Mouse (Mus musculus) CH12.LX (cell line): ENCODE results near the gene Slc36a3. TPM values are rescaled to one million over a fixed set of nuclear protein-coding genes. Genes with fewer than 3 reads are reported as not detected.

Source experiments
- DNase-seq: peaks from one replicate; pipeline ENCODE4 v3.0.0-alpha.2; 2013; ENCODE audit errors: extremely low read depth
- H3K27ac ChIP-seq: 2 replicates; pipeline ENCODE4 v1.5.1; 2012; ENCODE audit warnings: low read depth, mild to moderate bottlenecking, control low read depth, moderate library complexity; ENCODE audit not compliant: insufficient read depth
- H3K27me3 ChIP-seq: replicated peaks from 2 replicates; pipeline ENCODE3; 2012; ENCODE audit warnings: inconsistent platforms
- H3K36me3 ChIP-seq, 2 experiments: replicated peaks in 1 of 2; 2 replicates each; pipeline versions ENCODE3 to v1.6.1; 2012; ENCODE audit warnings: inconsistent platforms in 1 of 2, low read length in 1 of 2, mild to moderate bottlenecking in 1 of 2, mixed read lengths in 1 of 2, moderate library complexity in 1 of 2; ENCODE audit not compliant: control insufficient read depth in 1 of 2, insufficient read depth in 1 of 2
- H3K4me1 ChIP-seq, 2 experiments: 2 replicates each; pipeline ENCODE4 v1.6.1; 2012; ENCODE audit warnings: inconsistent platforms in 1 of 2, moderate library complexity in 1 of 2; ENCODE audit not compliant: insufficient read depth in 2 of 2, control insufficient read depth in 1 of 2
- H3K4me2 ChIP-seq: 2 replicates; pipeline ENCODE4 v1.6.1; 2012; ENCODE audit warnings: low read depth, mild to moderate bottlenecking, control low read depth; ENCODE audit not compliant: poor library complexity, insufficient read depth, severe bottlenecking
- H3K4me3 ChIP-seq, 3 experiments: fragments of 150-350 bp in 1 of 3; sonication (generic) in 1 of 3; replicated peaks in 1 of 3; 2 replicates each; pipeline versions ENCODE3 to v1.5.1; 2011 to 2012; ENCODE audit warnings: low read depth in 2 of 3, low read length in 2 of 3, mild to moderate bottlenecking in 2 of 3, moderate library complexity in 2 of 3, control low read depth in 1 of 3, improper control_type of control experiment in 1 of 3, inconsistent platforms in 1 of 3, mixed read lengths in 1 of 3; ENCODE audit not compliant: poor library complexity in 1 of 3
- H3K79me2 ChIP-seq: replicated peaks from 2 replicates; pipeline ENCODE4 v1.6.1; 2012; ENCODE audit warnings: mild to moderate bottlenecking, moderate library complexity; ENCODE audit not compliant: control insufficient read depth, poor library complexity, insufficient read depth, severe bottlenecking; ENCODE audit errors: extremely low read depth
- H3K9ac ChIP-seq: 2 replicates; pipeline ENCODE4 v1.6.1; 2012; ENCODE audit warnings: low read depth, mild to moderate bottlenecking, control low read depth, moderate library complexity; ENCODE audit not compliant: insufficient read depth
- H3K9me3 ChIP-seq: replicated peaks from 2 replicates; pipeline ENCODE3; 2012; ENCODE audit warnings: low read length, inconsistent platforms, mixed read lengths
- ETS1 ChIP-seq: conservative IDR thresholded peaks from 2 replicates; pipeline ENCODE4 v1.6.1; 2012; ENCODE audit warnings: low read depth, mild to moderate bottlenecking, inconsistent platforms, low read length, improper control_type of control experiment, moderate library complexity
- JUND ChIP-seq: conservative IDR thresholded peaks from 2 replicates; pipeline ENCODE4 v1.6.1; 2011; ENCODE audit warnings: low read depth, low read length, improper control_type of control experiment
- KAT2A ChIP-seq: IDR thresholded peaks from 2 replicates; pipeline ENCODE4 v1.6.1; 2012; ENCODE audit warnings: low read length, improper control_type of control experiment, inconsistent platforms; ENCODE audit not compliant: insufficient replicate concordance
- MXI1 ChIP-seq: IDR thresholded peaks from 2 replicates; pipeline ENCODE4 v1.6.1; 2011; ENCODE audit warnings: mild to moderate bottlenecking, low read depth, low read length, improper control_type of control experiment
- NRF1 ChIP-seq: IDR thresholded peaks from 2 replicates; pipeline ENCODE4 v1.6.1; 2014; ENCODE audit warnings: low read depth, mild to moderate bottlenecking, inconsistent platforms, low read length, improper control_type of control experiment, moderate library complexity
- PAX5 ChIP-seq: IDR thresholded peaks from 2 replicates; pipeline ENCODE4 v1.6.1; 2012; ENCODE audit warnings: low read length, inconsistent platforms, mixed read lengths
- RAD21 ChIP-seq: IDR thresholded peaks from 2 replicates; pipeline ENCODE4 v1.6.1; 2011; ENCODE audit warnings: low read depth, mild to moderate bottlenecking, low read length, improper control_type of control experiment, moderate library complexity
- SIN3A ChIP-seq: IDR thresholded peaks from 2 replicates; pipeline ENCODE4 v1.6.1; 2012; ENCODE audit warnings: low read length, improper control_type of control experiment, inconsistent platforms
- SMC3 ChIP-seq: IDR thresholded peaks from 2 replicates; pipeline ENCODE4 v1.6.1; 2011; ENCODE audit warnings: low read depth, low read length, improper control_type of control experiment
- UBTF ChIP-seq: IDR thresholded peaks from 2 replicates; pipeline ENCODE4 v1.6.1; 2012; ENCODE audit warnings: low read depth, mild to moderate bottlenecking, inconsistent platforms, low read length, improper control_type of control experiment, moderate library complexity
- USF1 ChIP-seq: IDR thresholded peaks from 2 replicates; pipeline ENCODE4 v1.6.1; 2014; ENCODE audit warnings: low read depth, mild to moderate bottlenecking, inconsistent platforms, low read length, improper control_type of control experiment
- ZC3H11A ChIP-seq: IDR thresholded peaks from 2 replicates; pipeline ENCODE4 v1.6.1; 2012; ENCODE audit warnings: low read depth, mild to moderate bottlenecking, inconsistent platforms, low read length, improper control_type of control experiment
- ZKSCAN1 ChIP-seq: IDR thresholded peaks from 2 replicates; pipeline ENCODE4 v1.6.1; 2012; ENCODE audit warnings: low read depth, inconsistent platforms, low read length, improper control_type of control experiment, borderline replicate concordance
- ZMIZ1 ChIP-seq: IDR thresholded peaks from 2 replicates; pipeline ENCODE4 v1.6.1; 2012; ENCODE audit warnings: low read depth, mild to moderate bottlenecking, inconsistent platforms, low read length, improper control_type of control experiment
- ZNF384 ChIP-seq: IDR thresholded peaks from 2 replicates; pipeline ENCODE4 v1.6.1; 2012; ENCODE audit warnings: low read depth, low read length, improper control_type of control experiment, inconsistent platforms
- dilution Hi-C: fragments of 300-500 bp; cut with MboI; formaldehyde crosslinking; loops from 2 replicates; pipeline ENCODE4 v1.14.3; 2020; ENCODE audit warnings: low sequenced_read_pairs; ENCODE audit not compliant: extremely low pct_unique_long_range_greater_than_20kb, extremely low pct_ligation_motif_present
- in situ Hi-C: fragments of 300-500 bp; cut with MboI; formaldehyde crosslinking; loops from 3 replicates; pipeline ENCODE4 v1.14.3; 2019; ENCODE audit warnings: low sequenced_read_pairs, low pct_ligation_motif_present, low pct_unique_long_range_greater_than_20kb, mixed read lengths
- polyA plus RNA-seq: library from polyadenylated mRNA; unstranded; fragments of >175 nt; gene quantifications from 2 replicates; pipeline ENCODE4 v1.2.1, GENCODE M21; 2012; ENCODE audit warnings: low read depth; ENCODE audit not compliant: insufficient read length
- total RNA-seq, 2 experiments: library from RNA; depleted of rRNA; stranded (reverse); fragments of 300-350 nt in 1 of 2; fragments of >200 nt in 1 of 2; gene quantifications; 2 replicates each; pipeline ENCODE4 v1.2.3; 2012 to 2014

Slc36a3 gene
- total and polyA plus RNA-seq, 3 experiments = 0.72 to 1.5 (median 0.72) TPM

GRCm38 (mm10) chr11:55168504-55168903 lies 17.0 kb upstream of the Slc36a3 start:
- dilution Hi-C loops = no loop called here

GRCm38 (mm10) chr11:55165748-55166147 lies 14.2 kb upstream of the Slc36a3 start:
- H3K36me3 ChIP-seq = no peaks in the 10 kb centered on the region
- in situ Hi-C loops (loop anchor here (10.0 kb wide), 1 partner anchor 219 kb away; no protein-coding TSS in a partner anchor), dilution Hi-C loops (no loop called here)
- H3K4me2 ChIP-seq = no peak overlapping the region
- DNase-seq = no peak
- peaks cover 15% of the 10 kb centered on the region for H3K27me3 ChIP-seq
- no peaks in the 10 kb centered on the region for H3K9me3 ChIP-seq
- H3K9ac ChIP-seq = no peak overlapping the region
- no peaks in the 10 kb centered on the region for H3K79me2 ChIP-seq
- H3K27ac ChIP-seq = no peak overlapping the region
- H3K4me3 ChIP-seq = no peak overlapping the region
- H3K4me1 ChIP-seq = peaks cover 6 to 7% of the 10 kb centered on the region in 2 experiments; a peak in 2 of 4 replicates
- TF ChIP-seq UBTF = no peak
- no peak for TF ChIP-seq MXI1
- no peak for TF ChIP-seq ETS1
- TF ChIP-seq RAD21 = no peak
- TF ChIP-seq SMC3 = no peak

More at GRCm38 (mm10) chr11:55168504-55168903, 17.0 kb upstream of the Slc36a3 start:
- Histone ChIP-seq H3K9ac (no peak overlapping the region), H3K36me3 (no peaks in the 10 kb centered on the region), H3K9me3 (no peaks in the 10 kb centered on the region), H3K79me2 (no peaks in the 10 kb centered on the region), H3K4me1 (no peaks in the 10 kb centered on the region), H3K4me2 (no peak overlapping the region), H3K27ac (no peak overlapping the region), H3K4me3 (no peak overlapping the region), H3K27me3 (peaks cover 29% of the 10 kb centered on the region)
- DNase-seq = no peak
- TF ChIP-seq MXI1 (no peak), PAX5 (no peak), SMC3 (no peak), JUND (no peak), USF1 (no peak), ETS1 (no peak), SIN3A (no peak), ZMIZ1 (no peak), NRF1 (no peak), ZNF384 (no peak), ZC3H11A (no peak), ZKSCAN1 (no peak), KAT2A (no peak)
- in situ Hi-C loops = loop anchor here (10.0 kb wide), 1 partner anchor 216 kb away; no protein-coding TSS in a partner anchor
